Mouse (Mus musculus): ENCODE data around the gene Clpb.

DNA sequence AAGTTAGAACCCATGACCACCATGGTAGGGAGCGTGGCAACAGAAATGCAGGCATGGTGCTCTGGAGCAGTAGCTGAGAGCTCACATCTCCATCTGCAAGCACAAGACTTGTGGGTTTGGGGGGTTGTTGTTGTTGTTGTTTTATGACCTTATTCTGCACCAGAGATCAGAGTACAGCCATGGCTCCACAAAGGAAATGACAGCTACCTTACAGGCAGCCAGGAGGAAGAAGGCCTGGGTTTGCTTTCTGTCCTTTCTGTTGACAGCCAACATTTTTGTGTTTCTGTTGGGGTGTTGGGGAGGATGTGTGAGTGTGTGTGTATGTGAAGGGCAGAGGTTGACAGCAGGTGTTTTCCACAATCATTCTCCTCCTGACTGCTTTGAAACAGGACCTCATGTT is 71.9 kb downstream of the Clpb start:
- TF ChIP-seq CTCF (IDR thresholded peaks at IDR 0.05; ENCODE audit: borderline replicate concordance, insufficient read depth, low read length) = no peak
- no peak for TF ChIP-seq POLR2A (IDR thresholded peaks at IDR 0.05; ENCODE audit: low read depth, low read length)

Data from embryonic fibroblast, embryonic 13.5 days (primary cell).